Mouse (Mus musculus): ENCODE results near the gene Cdc42ep2.

Cdc42ep2 gene

DNA sequence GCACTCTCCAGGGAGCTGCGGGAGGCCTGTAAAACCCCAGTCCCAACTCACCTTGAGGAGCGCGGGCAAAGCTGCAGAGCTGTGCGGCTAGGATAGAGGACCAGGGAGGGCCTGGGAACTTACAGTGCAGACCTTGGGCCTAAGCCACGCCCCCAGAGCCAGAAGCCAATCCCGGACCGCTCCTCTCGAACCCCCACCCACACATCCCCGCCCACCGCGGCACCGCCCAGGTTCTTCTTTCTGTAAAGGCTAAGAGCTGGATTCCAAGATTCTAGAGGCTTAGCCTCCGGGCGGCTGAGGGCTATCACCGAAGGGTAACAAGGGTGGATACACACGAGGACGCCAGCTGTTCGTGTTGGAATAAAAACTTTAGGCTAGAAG is at the start of gene Cdc42ep2:
Gene Cdc42ep2 (minus strand): TSS at position 104 of the 381 bp plus-strand sequence.
- peak; percentile 95 to 96 for DNase-seq

GRCm38 (mm10) chr19:5967664-5968063 is 43.0 kb upstream of the Cdc42ep2 start:
- no peak for DNase-seq

GRCm38 (mm10) chr19:5966786-5967185 is 42.2 kb upstream of the Cdc42ep2 start:
- no peak for DNase-seq

DNA sequence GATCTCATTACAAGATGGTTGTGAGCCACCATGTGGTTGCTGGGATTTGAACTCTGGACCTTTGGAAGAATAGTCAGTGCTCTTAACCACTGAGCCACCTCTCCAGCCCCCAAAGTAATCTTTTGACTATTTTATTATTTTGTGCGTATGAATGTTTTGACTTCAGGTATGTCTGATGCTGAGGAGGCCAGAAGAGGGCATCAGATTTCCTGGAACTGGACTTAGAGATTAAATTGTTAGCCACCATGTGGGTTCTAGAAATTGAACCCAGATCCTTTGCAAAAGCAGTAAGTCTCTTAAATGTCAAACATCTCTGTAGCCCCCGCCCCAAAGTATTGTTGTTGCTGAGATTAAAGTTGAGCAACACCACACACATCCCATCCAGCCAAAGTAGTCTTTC is 41.3 kb upstream of the Cdc42ep2 start:
- no peak for DNase-seq

DNA sequence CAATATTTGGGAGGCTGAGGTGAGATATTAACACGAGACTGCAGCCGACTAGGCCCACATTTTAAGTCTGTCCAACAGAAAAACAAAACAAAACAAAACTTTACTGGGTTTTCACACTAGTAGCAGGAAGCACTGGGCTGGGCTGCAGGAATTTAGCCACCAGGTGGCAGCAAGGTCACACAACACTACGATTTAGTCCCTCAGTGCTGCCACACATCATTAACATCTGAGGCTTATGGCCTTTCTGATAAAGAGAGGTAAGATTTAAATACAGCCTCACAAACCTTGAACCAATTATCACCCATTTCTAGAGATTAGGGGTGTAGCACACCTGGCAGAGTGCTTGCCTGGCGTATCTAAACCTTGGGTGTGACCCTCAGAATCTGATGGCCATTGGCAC is 40.7 kb upstream of the Cdc42ep2 start:
- DNase-seq = peak; percentile 83

- DNase-seq = peak; percentile 12 to 13
Observed at GRCm38 (mm10) chr19:5964804-5965203, 40.2 kb upstream of the Cdc42ep2 start.

- peak; percentile 92 to 94 for DNase-seq
Observed at GRCm38 (mm10) chr19:5963883-5964562, 39.4 kb upstream of the Cdc42ep2 start, which contains the start of gene Pola2. Gene Pola2, minus strand, starts transcription at chr19:5964202.

- DNase-seq = no peak
Observed at GRCm38 (mm10) chr19:5962651-5963050, 38.0 kb upstream of the Cdc42ep2 start.

- no peak for DNase-seq
Observed at GRCm38 (mm10) chr19:5957371-5957770, 32.8 kb upstream of the Cdc42ep2 start.

GRCm38 (mm10) chr19:5956685-5957084 is 32.1 kb upstream of the Cdc42ep2 start:
- peak; percentile 84 for DNase-seq

GRCm38 (mm10) chr19:5955704-5956670 is 31.4 kb upstream of the Cdc42ep2 start:
- DNase-seq = no peak

GRCm38 (mm10) chr19:5954936-5955335 is 30.3 kb upstream of the Cdc42ep2 start:
- no peak for DNase-seq

- DNase-seq = no peak
Observed at GRCm38 (mm10) chr19:5954031-5954710, 29.6 kb upstream of the Cdc42ep2 start.

- DNase-seq = no peak
Observed at GRCm38 (mm10) chr19:5953201-5953770, 28.7 kb upstream of the Cdc42ep2 start.

GRCm38 (mm10) chr19:5952071-5952691 is 27.6 kb upstream of the Cdc42ep2 start:
- no peak for DNase-seq

DNA sequence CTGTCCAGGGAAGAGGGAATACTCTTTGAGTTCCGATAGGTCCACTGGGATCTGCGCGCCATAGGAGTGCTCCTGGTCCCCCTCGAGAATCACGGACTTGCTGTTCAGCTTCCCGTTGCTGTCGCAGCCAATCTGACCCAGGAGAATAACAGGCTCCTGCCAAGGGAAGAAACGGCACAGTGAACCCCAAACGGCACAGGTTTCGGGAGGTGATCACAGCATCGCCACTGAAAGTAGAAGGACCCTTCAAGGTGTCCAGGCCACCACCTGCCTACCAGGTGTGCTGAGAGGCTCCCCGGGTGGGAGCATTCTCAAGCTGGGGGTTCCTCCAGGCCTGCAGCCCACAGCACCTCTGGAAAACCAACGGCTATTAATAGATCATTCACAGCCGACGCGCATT is 27.0 kb upstream of the Cdc42ep2 start:
- DNase-seq = no peak

DNA sequence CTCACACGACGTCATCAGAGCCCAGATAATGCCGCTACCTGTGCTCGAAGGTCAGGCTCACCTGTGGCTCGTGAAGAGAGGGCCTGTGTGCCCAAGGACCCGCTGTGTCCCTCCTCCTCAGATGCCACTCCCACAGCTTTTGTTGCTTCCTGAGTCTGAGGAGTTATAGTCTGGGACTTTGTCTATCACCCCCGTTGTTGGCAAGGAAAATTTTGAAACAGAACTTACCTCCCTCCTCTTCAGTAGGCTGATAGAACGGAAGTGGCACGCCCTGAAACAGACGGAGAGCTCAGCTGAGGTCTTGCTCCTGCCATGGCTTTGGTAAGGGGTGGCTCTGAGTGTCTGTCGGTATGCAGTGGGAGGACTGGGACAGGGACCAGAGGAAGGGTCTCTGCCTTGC is 25.6 kb upstream of the Cdc42ep2 start:
- DNase-seq = no peak

- no peak for DNase-seq
Observed at GRCm38 (mm10) chr19:5945891-5946290, 21.3 kb upstream of the Cdc42ep2 start.

- DNase-seq = no peak
Observed at GRCm38 (mm10) chr19:5945027-5945426, 20.4 kb upstream of the Cdc42ep2 start.

DNA sequence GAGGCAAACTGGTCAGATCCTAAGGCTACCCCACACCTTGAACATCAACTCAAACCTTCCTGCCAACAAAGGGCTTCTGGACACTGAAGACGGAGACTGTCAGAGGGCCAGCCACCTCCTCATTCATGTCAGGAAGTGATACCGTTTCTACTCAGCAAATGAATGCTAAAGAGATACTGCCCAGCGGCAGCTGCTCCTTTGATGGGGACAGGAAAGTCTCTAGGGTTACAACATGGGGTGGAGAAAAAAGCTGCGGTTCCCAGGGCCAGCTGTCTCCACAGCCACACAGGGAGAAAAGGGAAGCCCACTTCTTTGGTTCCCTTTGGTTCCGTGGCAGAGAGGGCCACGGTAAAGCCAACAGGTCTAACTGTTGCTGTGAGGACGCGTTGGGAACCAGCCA is 19.5 kb upstream of the Cdc42ep2 start:
- no peak for DNase-seq

GRCm38 (mm10) chr19:5943404-5943803 is 18.8 kb upstream of the Cdc42ep2 start:
- no peak for DNase-seq

DNA sequence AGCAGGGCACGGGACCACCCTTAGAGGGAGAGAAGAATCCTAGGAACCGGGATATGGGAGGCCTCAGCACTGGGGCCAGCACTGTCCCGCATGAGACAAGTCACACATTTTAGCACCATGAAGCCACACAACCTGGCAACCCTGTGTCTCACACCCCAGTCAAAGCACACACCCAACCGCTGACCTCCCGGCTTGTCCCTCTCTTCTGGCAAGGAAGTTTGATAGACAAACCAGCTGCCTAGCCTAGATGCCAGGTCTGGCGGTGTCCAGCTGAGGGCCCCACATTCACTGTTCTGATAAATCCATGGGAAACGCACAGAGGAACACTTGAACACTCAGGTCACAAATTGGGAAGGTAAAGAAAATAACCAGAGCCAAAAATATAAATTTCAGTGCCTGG is 18.0 kb upstream of the Cdc42ep2 start:
- no peak for DNase-seq

DNA sequence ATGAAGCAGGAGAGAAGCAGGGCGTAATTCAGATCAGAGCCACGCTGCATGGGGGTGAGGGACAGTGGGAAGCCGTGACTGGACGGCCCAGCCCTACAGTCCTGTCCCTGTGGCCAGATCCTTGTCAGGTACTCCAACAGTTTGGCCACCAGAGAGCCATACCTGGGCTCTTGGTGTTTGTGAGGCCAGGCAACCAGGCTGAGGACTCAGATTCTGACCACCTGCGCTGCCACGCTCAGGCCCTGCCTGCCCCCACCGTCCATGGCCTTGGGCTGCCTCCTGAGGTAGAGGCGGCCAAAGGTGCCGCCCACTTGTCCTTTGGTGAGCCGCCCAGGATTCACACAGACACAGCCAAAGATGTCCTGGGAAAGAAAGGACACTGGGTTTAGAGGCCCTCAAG is 16.0 kb upstream of the Cdc42ep2 start:
- DNase-seq = no peak
